Mouse (Mus musculus): ENCODE measurements around the gene Ptges.

Ptges gene

GRCm38 (mm10) chr2:30929483-30930045 lies at the start of gene Ptges:
Gene Ptges (minus strand): TSS chr2:30929863.
- peaks cover 77% of the 10 kb centered on the region for H3K4me1 ChIP-seq (replicated peaks; ENCODE audit: low read depth, low read length)
- no peaks in the 10 kb centered on the region for H3K9me3 ChIP-seq (ENCODE audit: low read length)
- peaks cover 15% of the 10 kb centered on the region for H3K27me3 ChIP-seq (ENCODE audit: insufficient read depth, low read length)
- no peaks in the 10 kb centered on the region for H3K36me3 ChIP-seq (ENCODE audit: insufficient read depth, low read length)
- H3K4me3 ChIP-seq (replicated peaks; ENCODE audit: low read length), result peak within 1 kb of the TSS; percentile 71
- TF ChIP-seq NANOG (IDR thresholded peaks at IDR 0.05; ENCODE audit: borderline replicate concordance, low read length) (no peak), CTCF (conservative IDR thresholded peaks at IDR 0.05; ENCODE audit: low read length) (peak; percentile 66)

GRCm38 (mm10) chr2:30967352-30968327 lies 38.0 kb upstream of the Ptges start, which contains the start of gene Tor1a:
Gene Tor1a (minus strand): TSS chr2:30967933.
- peaks cover 59% of the 10 kb centered on the region for H3K36me3 ChIP-seq (ENCODE audit: insufficient read depth, low read length)
- no peaks in the 10 kb centered on the region for H3K9me3 ChIP-seq (ENCODE audit: low read length)
- TF ChIP-seq CTCF (conservative IDR thresholded peaks at IDR 0.05; ENCODE audit: low read length) (peak; percentile 17; the same call in 1 of the 2 replicates), NANOG (IDR thresholded peaks at IDR 0.05; ENCODE audit: borderline replicate concordance, low read length) (no peak)
- no peaks in the 10 kb centered on the region for H3K27me3 ChIP-seq (ENCODE audit: insufficient read depth, low read length)
- H3K4me3 ChIP-seq (replicated peaks; ENCODE audit: low read length), result peak within 1 kb of the TSS; percentile 98
- peaks cover 41% of the 10 kb centered on the region for H3K4me1 ChIP-seq (replicated peaks; ENCODE audit: low read depth, low read length)

DNA sequence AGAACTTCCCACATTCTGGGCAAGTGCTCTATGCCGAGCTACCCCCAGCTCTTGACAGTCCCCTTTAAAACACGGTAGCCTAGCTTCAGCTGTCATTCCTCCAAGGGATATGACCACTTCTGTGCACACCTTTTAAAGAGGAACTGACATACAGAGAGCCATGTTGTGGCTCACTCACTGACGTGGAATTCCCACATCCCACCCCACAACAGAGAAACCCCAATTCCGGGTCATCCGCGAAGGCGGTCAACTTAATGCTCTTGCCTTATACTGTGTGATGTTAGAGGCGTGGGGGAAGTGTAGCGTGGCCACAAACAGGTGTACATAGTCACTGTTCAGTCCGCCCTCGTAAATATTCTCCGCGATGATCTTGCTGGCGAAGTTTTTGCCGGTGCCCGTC lies 37.2 kb upstream of the Ptges start:
- TF ChIP-seq NANOG (IDR thresholded peaks at IDR 0.05; ENCODE audit: borderline replicate concordance, low read length) (no peak), CTCF (conservative IDR thresholded peaks at IDR 0.05; ENCODE audit: low read length) (no peak), POU5F1 (IDR thresholded peaks at IDR 0.05; ENCODE audit: borderline replicate concordance, low read length) (no peak)
- H3K4me1 ChIP-seq (replicated peaks; ENCODE audit: low read depth, low read length), result peaks cover 49% of the 10 kb centered on the region
- H3K27me3 ChIP-seq (ENCODE audit: insufficient read depth, low read length), result no peaks in the 10 kb centered on the region
- peaks cover 62% of the 10 kb centered on the region for H3K36me3 ChIP-seq (ENCODE audit: insufficient read depth, low read length)
- no peaks in the 10 kb centered on the region for H3K9me3 ChIP-seq (ENCODE audit: low read length)
- peak overlapping the region; percentile 98 for H3K4me3 ChIP-seq (replicated peaks; ENCODE audit: low read length)

DNA sequence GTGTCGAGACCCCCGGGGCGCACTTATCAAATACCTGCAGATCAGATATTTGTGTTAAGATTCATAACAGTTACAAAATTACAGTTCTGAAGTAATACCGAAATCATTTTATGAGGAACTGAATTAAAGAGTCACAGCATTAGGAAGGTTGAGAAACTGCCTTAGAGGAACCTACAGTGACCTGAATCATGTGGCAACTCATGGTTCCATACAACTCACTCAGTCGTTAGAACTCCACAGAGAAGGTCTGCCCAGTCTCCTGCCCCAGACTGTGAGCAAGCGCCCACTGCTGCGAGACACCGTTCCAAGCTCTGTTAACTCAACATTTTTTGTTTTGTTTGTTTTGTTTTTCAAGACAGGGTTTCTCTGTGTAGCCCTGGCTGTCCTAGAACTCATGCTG lies 36.0 kb upstream of the Ptges start:
- Histone ChIP-seq H3K27me3 (ENCODE audit: insufficient read depth, low read length) (no peaks in the 10 kb centered on the region), H3K9me3 (ENCODE audit: low read length) (no peaks in the 10 kb centered on the region), H3K36me3 (ENCODE audit: insufficient read depth, low read length) (peaks cover 67% of the 10 kb centered on the region), H3K4me1 (replicated peaks; ENCODE audit: low read depth, low read length) (peaks cover 61% of the 10 kb centered on the region), H3K4me3 (replicated peaks; ENCODE audit: low read length) (no peak overlapping the region)
- TF ChIP-seq NANOG (IDR thresholded peaks at IDR 0.05; ENCODE audit: borderline replicate concordance, low read length), result no peak

DNA sequence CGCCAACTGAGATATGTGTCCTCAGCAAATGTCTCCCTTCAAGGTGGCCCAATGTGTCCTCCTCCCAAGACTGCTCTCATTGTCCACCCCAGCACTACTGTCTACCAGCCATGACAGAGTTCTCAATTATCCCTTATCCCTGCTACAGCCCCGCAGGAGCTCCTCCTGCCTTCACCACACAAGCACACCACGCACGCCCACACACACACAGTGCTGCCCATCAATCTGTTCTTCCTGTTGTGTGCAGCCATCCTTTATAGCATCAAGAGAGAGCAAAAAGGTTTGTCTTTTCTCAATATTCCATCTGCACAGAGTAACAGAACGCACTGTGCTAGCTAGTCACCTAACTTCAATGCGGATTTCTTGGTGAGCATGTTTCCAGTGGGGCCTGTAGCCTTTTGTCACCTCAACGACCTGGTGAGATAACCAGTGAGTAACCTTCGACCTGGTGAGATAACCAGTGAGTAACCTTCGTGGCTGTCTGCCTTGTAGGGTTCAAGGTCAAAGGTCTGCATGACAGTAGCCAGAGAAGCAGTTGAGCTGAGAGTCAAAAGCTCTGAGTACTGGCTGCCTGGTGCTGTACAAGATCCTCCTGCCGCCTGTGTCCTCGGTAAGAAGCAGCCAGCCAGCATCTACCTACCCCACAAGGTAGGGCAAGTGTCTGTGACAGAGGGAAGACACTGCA lies 33.0 kb upstream of the Ptges start:
- Histone ChIP-seq H3K4me3 (replicated peaks; ENCODE audit: low read length) (no peak overlapping the region), H3K36me3 (ENCODE audit: insufficient read depth, low read length) (peaks cover 88% of the 10 kb centered on the region)
- TF ChIP-seq NANOG (IDR thresholded peaks at IDR 0.05; ENCODE audit: borderline replicate concordance, low read length), result no peak
- TF ChIP-seq POU5F1 (IDR thresholded peaks at IDR 0.05; ENCODE audit: borderline replicate concordance, low read length), result no peak
- TF ChIP-seq CTCF (conservative IDR thresholded peaks at IDR 0.05; ENCODE audit: low read length), result no peak

GRCm38 (mm10) chr2:30959856-30960255 lies 30.2 kb upstream of the Ptges start:
- Histone ChIP-seq H3K9me3 (ENCODE audit: low read length) (no peaks in the 10 kb centered on the region), H3K36me3 (ENCODE audit: insufficient read depth, low read length) (peaks cover 100% of the 10 kb centered on the region), H3K4me3 (replicated peaks; ENCODE audit: low read length) (peak overlapping the region; percentile 26; the same call in 1 of the 2 replicates), H3K27me3 (ENCODE audit: insufficient read depth, low read length) (no peaks in the 10 kb centered on the region), H3K4me1 (replicated peaks; ENCODE audit: low read depth, low read length) (peaks cover 95% of the 10 kb centered on the region)
- TF ChIP-seq CTCF (conservative IDR thresholded peaks at IDR 0.05; ENCODE audit: low read length) (no peak), POU5F1 (IDR thresholded peaks at IDR 0.05; ENCODE audit: borderline replicate concordance, low read length) (no peak), NANOG (IDR thresholded peaks at IDR 0.05; ENCODE audit: borderline replicate concordance, low read length) (no peak)

More for the DNA sequence above, 33.0 kb upstream of the Ptges start:
- Histone ChIP-seq H3K27me3 (ENCODE audit: insufficient read depth, low read length) (no peaks in the 10 kb centered on the region), H3K9me3 (ENCODE audit: low read length) (no peaks in the 10 kb centered on the region), H3K4me1 (replicated peaks; ENCODE audit: low read depth, low read length) (peaks cover 83% of the 10 kb centered on the region)

- Histone ChIP-seq H3K36me3 (ENCODE audit: insufficient read depth, low read length) (peaks cover 99% of the 10 kb centered on the region), H3K4me3 (replicated peaks; ENCODE audit: low read length) (no peak overlapping the region), H3K9me3 (ENCODE audit: low read length) (no peaks in the 10 kb centered on the region), H3K27me3 (ENCODE audit: insufficient read depth, low read length) (no peaks in the 10 kb centered on the region), H3K4me1 (replicated peaks; ENCODE audit: low read depth, low read length) (peaks cover 95% of the 10 kb centered on the region)
- TF ChIP-seq NANOG (IDR thresholded peaks at IDR 0.05; ENCODE audit: borderline replicate concordance, low read length) (no peak), POU5F1 (IDR thresholded peaks at IDR 0.05; ENCODE audit: borderline replicate concordance, low read length) (no peak), CTCF (conservative IDR thresholded peaks at IDR 0.05; ENCODE audit: low read length) (no peak)
Observed at GRCm38 (mm10) chr2:30958726-30959125, 29.1 kb upstream of the Ptges start.

GRCm38 (mm10) chr2:30957511-30957910 lies 27.8 kb upstream of the Ptges start:
- Histone ChIP-seq H3K4me1 (replicated peaks; ENCODE audit: low read depth, low read length) (peaks cover 89% of the 10 kb centered on the region), H3K27me3 (ENCODE audit: insufficient read depth, low read length) (no peaks in the 10 kb centered on the region), H3K4me3 (replicated peaks; ENCODE audit: low read length) (no peak overlapping the region), H3K9me3 (ENCODE audit: low read length) (no peaks in the 10 kb centered on the region), H3K36me3 (ENCODE audit: insufficient read depth, low read length) (peaks cover 87% of the 10 kb centered on the region)
- TF ChIP-seq POU5F1 (IDR thresholded peaks at IDR 0.05; ENCODE audit: borderline replicate concordance, low read length) (no peak), NANOG (IDR thresholded peaks at IDR 0.05; ENCODE audit: borderline replicate concordance, low read length) (no peak), CTCF (conservative IDR thresholded peaks at IDR 0.05; ENCODE audit: low read length) (no peak)
